In the genomic region with DNA sequence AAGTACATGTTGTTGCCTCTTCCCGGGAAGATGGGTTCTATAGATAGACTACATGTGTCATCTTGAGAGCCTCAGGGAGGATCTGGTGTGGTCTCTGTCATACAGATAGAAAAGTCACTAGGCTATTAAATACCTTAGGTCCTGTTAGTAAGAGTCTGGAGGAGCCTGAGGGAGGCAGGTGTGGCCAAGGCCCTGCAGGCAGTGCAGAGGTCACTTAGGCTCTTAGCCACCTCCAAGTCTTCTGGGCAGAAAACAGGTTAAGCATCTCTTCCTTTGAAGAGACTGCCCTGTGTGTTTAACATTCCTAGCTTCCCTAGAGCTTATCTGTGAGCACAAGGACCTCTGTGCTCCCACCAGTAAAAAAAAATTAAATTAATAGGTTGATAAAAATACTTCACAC, we compare ENCODE assay signal across 29 mouse cellular contexts. TPM values are rescaled to one million over a fixed set of nuclear protein-coding genes. Genes with fewer than 3 reads are reported as not detected.
A peak's percentile ranks its signal among the peaks of the same experiment; 100 is the strongest.
DNase-seq lines count a peak whose midpoint lies in the region; ATAC-seq and TF ChIP-seq lines count a peak whose summit lies in the region.
"Had no signal": no experiment of that assay in that cellular context is flagged by ENCODE, and none has a peak within 500 bp of the region (broad histone marks: within the 10 kb centered on the region; RNA-seq: fewer than 3 reads in every experiment).

No protein-coding gene starts in this region.

- ATAC-seq in frontal cortex, adult (ENCODE audit: low TSS enrichment): peak; percentile 57; the same call in 1 of the 2 replicates
- 0 out of 2 replicates have a peak, but pooled peaks have one; percentile 17 for ATAC-seq in hindbrain, embryonic 15.5 days (ENCODE audit: low FRiP score, low read depth)
- no peak for ATAC-seq in hindbrain, postnatal 0 days
- ATAC-seq in intestine, embryonic 16.5 days: peak; percentile 69
- ATAC-seq: activated CD4-positive, CD25-positive, alpha-beta regulatory T cell, adult 4 months; CD4-positive, CD25-positive, alpha-beta regulatory T cell, adult 4 months; forebrain, embryonic 14.5 days; Patski had no signal

- H3K36me3 ChIP-seq in hindbrain, embryonic 15.5 days: no peaks in the 10 kb centered on the region
- no peaks in the 10 kb centered on the region for H3K36me3 ChIP-seq in hindbrain, postnatal 0 days (ENCODE audit: insufficient read depth, low read length)
- H3K36me3 ChIP-seq in kidney, adult 2 months (ENCODE audit: control insufficient read depth, insufficient read depth, low read length): no peaks in the 10 kb centered on the region
- no peaks in the 10 kb centered on the region for H3K36me3 ChIP-seq in intestine, embryonic 16.5 days (ENCODE audit: control insufficient read depth, insufficient read depth, low read length)
- H3K36me3 ChIP-seq: embryonic facial prominence, embryonic 13.5 days; embryonic facial prominence, embryonic 15.5 days; forebrain, embryonic 10.5 days; forebrain, embryonic 12.5 days; G1E had no signal

- no peak for TF ChIP-seq CTCF in hindbrain, postnatal 0 days (IDR thresholded peaks at IDR 0.05; ENCODE audit: low read depth)
- TF ChIP-seq CTCF in kidney, adult 2 months (conservative IDR thresholded peaks at IDR 0.05; ENCODE audit: insufficient read depth, insufficient read length, low read depth, low read length): no peak

- H3K4me1 ChIP-seq in hindbrain, embryonic 15.5 days (replicated peaks): peaks cover 8% of the 10 kb centered on the region
- no peaks in the 10 kb centered on the region for H3K4me1 ChIP-seq in hindbrain, postnatal 0 days (ENCODE audit: insufficient read depth, low read length)
- peaks cover 3% of the 10 kb centered on the region; the same call in 1 of the 2 replicates for H3K4me1 ChIP-seq in kidney, adult 2 months (ENCODE audit: control insufficient read depth, insufficient read depth, low read length)
- peaks cover 3% of the 10 kb centered on the region; the same call in 1 of the 2 replicates for H3K4me1 ChIP-seq in intestine, embryonic 16.5 days (ENCODE audit: control insufficient read depth, insufficient read depth, low read length)
- H3K4me1 ChIP-seq: embryonic facial prominence, embryonic 13.5 days; embryonic facial prominence, embryonic 15.5 days had no signal

- no peak overlapping the region for H3K4me2 ChIP-seq in hindbrain, embryonic 15.5 days
- no peak overlapping the region for H3K4me2 ChIP-seq in hindbrain, postnatal 0 days (ENCODE audit: low read depth, low read length)
- H3K4me2 ChIP-seq in intestine, embryonic 16.5 days (ENCODE audit: low read depth, low read length): no peak overlapping the region
- H3K4me2 ChIP-seq: embryonic facial prominence, embryonic 13.5 days; embryonic facial prominence, embryonic 15.5 days; forebrain, embryonic 12.5 days had no signal

- H3K9ac ChIP-seq in hindbrain, embryonic 15.5 days: no peak overlapping the region
- no peak overlapping the region for H3K9ac ChIP-seq in hindbrain, postnatal 0 days (replicated peaks; ENCODE audit: low read length)
- no peak overlapping the region for H3K9ac ChIP-seq in intestine, embryonic 16.5 days (ENCODE audit: low read depth, low read length)
- H3K9ac ChIP-seq: embryonic facial prominence, embryonic 13.5 days; embryonic facial prominence, embryonic 15.5 days; forebrain, embryonic 12.5 days had no signal

- H3K9me3 ChIP-seq in hindbrain, embryonic 15.5 days: no peaks in the 10 kb centered on the region
- no peaks in the 10 kb centered on the region for H3K9me3 ChIP-seq in hindbrain, postnatal 0 days (ENCODE audit: low read length)
- no peaks in the 10 kb centered on the region for H3K9me3 ChIP-seq in intestine, embryonic 16.5 days (ENCODE audit: control insufficient read depth, low read length)
- H3K9me3 ChIP-seq: embryonic facial prominence, embryonic 15.5 days; forebrain, embryonic 12.5 days had no signal

- H3K27me3 ChIP-seq in hindbrain, embryonic 15.5 days: no peaks in the 10 kb centered on the region
- no peaks in the 10 kb centered on the region for H3K27me3 ChIP-seq in hindbrain, postnatal 0 days (ENCODE audit: insufficient read depth, low read length)
- no peaks in the 10 kb centered on the region for H3K27me3 ChIP-seq in kidney, adult 2 months (replicated peaks; ENCODE audit: control insufficient read depth, insufficient read depth, low read length)
- H3K27me3 ChIP-seq in intestine, embryonic 16.5 days (replicated peaks; ENCODE audit: control insufficient read depth, insufficient read depth, low read length): no peaks in the 10 kb centered on the region
- H3K27me3 ChIP-seq: CH12.LX; embryonic facial prominence, embryonic 13.5 days; embryonic facial prominence, embryonic 15.5 days; forebrain, embryonic 12.5 days; Patski had no signal

- H3K4me3 ChIP-seq in hindbrain, embryonic 15.5 days: no peak overlapping the region
- no peak overlapping the region for H3K4me3 ChIP-seq in hindbrain, postnatal 0 days (ENCODE audit: low read length)
- H3K4me3 ChIP-seq in kidney, adult 2 months (ENCODE audit: insufficient read depth, low read depth, low read length): no peak overlapping the region
- no peak overlapping the region for H3K4me3 ChIP-seq in intestine, embryonic 16.5 days (ENCODE audit: low read length)
- H3K4me3 ChIP-seq: embryonic facial prominence, embryonic 13.5 days; embryonic facial prominence, embryonic 15.5 days; erythroblast, embryonic 14.5 days; forebrain, embryonic 10.5 days; forebrain, embryonic 12.5 days had no signal

- H3K27ac ChIP-seq in hindbrain, embryonic 15.5 days (replicated peaks): no peak overlapping the region
- no peak overlapping the region for H3K27ac ChIP-seq in hindbrain, postnatal 0 days
- no peak overlapping the region for H3K27ac ChIP-seq in kidney, adult 2 months (ENCODE audit: insufficient read depth, low read depth, low read length)
- H3K27ac ChIP-seq in intestine, embryonic 16.5 days (ENCODE audit: low read length): no peak overlapping the region
- H3K27ac ChIP-seq: embryonic facial prominence, embryonic 13.5 days; embryonic facial prominence, embryonic 15.5 days; forebrain, embryonic 10.5 days; forebrain, embryonic 12.5 days had no signal

- TF ChIP-seq POLR2A in kidney, adult 2 months (IDR thresholded peaks at IDR 0.05; ENCODE audit: low read depth, low read length): no peak

- no peak for DNase-seq in frontal cortex, postnatal 25 days (ENCODE audit: low spot score in 2 of 2)
- no peak for DNase-seq in hindbrain, postnatal 0 days (ENCODE audit: low spot score)
- DNase-seq in kidney, adult 2 months: peak; percentile 22
- DNase-seq in kidney, postnatal 25 days: no peak
- DNase-seq: adrenal gland, adult 8-10 months; adrenal gland, postnatal 14 days; adrenal gland, postnatal 36 days; B cell, adult 2 months; cerebellum, adult 11-12 months; cerebellum, adult 2 months; cerebellum, adult 9-11 months; cerebellum, postnatal 14 days; cerebellum, postnatal 36 days; embryo, embryonic 11 days had no signal

- 86% methylated on average over 1 of the region's 1 CpGs for WGBS in hindbrain, embryonic 15.5 days
- WGBS in hindbrain, postnatal 0 days: 74% methylated on average over 1 of the region's 1 CpGs
- 63% methylated on average over 1 of the region's 1 CpGs for WGBS in kidney, adult 2 months
- 54% methylated on average over 1 of the region's 1 CpGs for WGBS in intestine, embryonic 16.5 days

RNA-seq across cellular contexts. Expression of a gene that starts 21.8 kb away (rescaled TPM):
- polyA plus RNA-seq in hindbrain, embryonic 15.5 days (2015; fragmentation: Nextera tagmentation; extraction: Ambion mirVana): 16.8 TPM in 2 replicates
- total RNA-seq in hindbrain, postnatal 0 days (2014; rRNA removed): 18.7 and 21.3 TPM in 2 replicates
- polyA plus RNA-seq in hindbrain, postnatal 0 days (2015; fragmentation: Nextera tagmentation; extraction: Ambion mirVana): 9.8 and 11.1 TPM in 2 replicates
- 4.3 and 5.1 TPM in 2 replicates for polyA plus RNA-seq in kidney, adult 2 months (2012; rRNA removed)
- 4.0 and 4.1 TPM in 2 replicates for polyA plus RNA-seq in intestine, embryonic 16.5 days (2015; fragmentation: Nextera tagmentation; extraction: Ambion mirVana)
- total RNA-seq: common myeloid progenitor, adult 5-6 weeks had no signal
- polyA plus RNA-seq: activated CD4-positive, CD25-positive, alpha-beta regulatory T cell, adult 4 months; CD4-positive, CD25-positive, alpha-beta regulatory T cell, adult 4 months; erythroblast, embryonic 14.5 days; G1E had no signal

RNA-seq across cellular contexts. Expression of a gene that starts 23.1 kb away (rescaled TPM):
- 131 and 132 TPM in 2 replicates for polyA plus RNA-seq in hindbrain, embryonic 15.5 days (2015; fragmentation: Nextera tagmentation; extraction: Ambion mirVana)
- 78.9 and 84.2 TPM in 2 replicates for total RNA-seq in hindbrain, postnatal 0 days (2014; rRNA removed)
- 127 and 130 TPM in 2 replicates for polyA plus RNA-seq in hindbrain, postnatal 0 days (2015; fragmentation: Nextera tagmentation; extraction: Ambion mirVana)
- polyA plus RNA-seq in kidney, adult 2 months (2012; rRNA removed): 35.1 and 42.3 TPM in 2 replicates
- polyA plus RNA-seq in intestine, embryonic 16.5 days (2015; fragmentation: Nextera tagmentation; extraction: Ambion mirVana): 29.3 and 39.5 TPM in 2 replicates
- polyA plus RNA-seq: erythroblast, embryonic 14.5 days had no signal
